Comparison of ENCODE assay signal across 8 mouse cellular contexts in genomic region chr11:43473635-43474224, GRCm38 (mm10). TPM values are rescaled to one million over a fixed set of nuclear protein-coding genes. Genes with fewer than 3 reads are reported as not detected.
DNase-seq lines count a peak whose midpoint lies in the region; ATAC-seq and TF ChIP-seq lines count a peak whose summit lies in the region.

No protein-coding gene starts in this region.

- no peaks in the 10 kb centered on the region for H3K4me1 ChIP-seq in kidney, adult 2 months (ENCODE audit: control insufficient read depth, insufficient read depth, low read length)
- H3K4me1 ChIP-seq in embryonic facial prominence, embryonic 10.5 days: peaks cover 11% of the 10 kb centered on the region
- no peaks in the 10 kb centered on the region; the same call in 1 of the 2 replicates for H3K4me1 ChIP-seq in hindbrain, embryonic 11.5 days (replicated peaks; ENCODE audit: control insufficient read depth, insufficient read depth, low read length)
- H3K4me1 ChIP-seq in midbrain, embryonic 12.5 days: peaks cover 12% of the 10 kb centered on the region

- ATAC-seq in hindbrain, embryonic 11.5 days (ENCODE audit: low FRiP score): peak; percentile 38; the same call in 1 of the 2 replicates
- peak; percentile 59 for ATAC-seq in midbrain, embryonic 12.5 days (ENCODE audit: low FRiP score, low read depth)

- WGBS in kidney, adult 2 months: 51% methylated on average over 15 of the region's 15 CpGs
- WGBS in embryonic facial prominence, embryonic 10.5 days: 59% methylated on average over 15 of the region's 15 CpGs
- 61% methylated on average over 15 of the region's 15 CpGs for WGBS in hindbrain, embryonic 11.5 days
- 55% methylated on average over 15 of the region's 15 CpGs for WGBS in midbrain, embryonic 12.5 days

- H3K9me3 ChIP-seq in embryonic facial prominence, embryonic 10.5 days: no peaks in the 10 kb centered on the region
- H3K9me3 ChIP-seq in hindbrain, embryonic 11.5 days (ENCODE audit: control insufficient read depth, low read length): no peaks in the 10 kb centered on the region
- H3K9me3 ChIP-seq in midbrain, embryonic 12.5 days: no peaks in the 10 kb centered on the region

- no peak for TF ChIP-seq POLR2A in kidney, adult 2 months (IDR thresholded peaks at IDR 0.05; ENCODE audit: low read depth, low read length)

- H3K4me3 ChIP-seq in kidney, adult 2 months (ENCODE audit: insufficient read depth, low read depth, low read length): peak overlapping the region; percentile 22
- peak overlapping the region; percentile 52 for H3K4me3 ChIP-seq in embryonic facial prominence, embryonic 10.5 days
- peak overlapping the region; percentile 19; the same call in 1 of the 2 replicates for H3K4me3 ChIP-seq in hindbrain, embryonic 11.5 days (ENCODE audit: low read depth, low read length)
- peak overlapping the region; percentile 30 for H3K4me3 ChIP-seq in midbrain, embryonic 12.5 days

- H3K27ac ChIP-seq in kidney, adult 2 months (ENCODE audit: insufficient read depth, low read depth, low read length): 0 out of 2 replicates have a peak overlapping the region, but pooled peaks have one; percentile 37
- no peak overlapping the region for H3K27ac ChIP-seq in embryonic facial prominence, embryonic 10.5 days (replicated peaks)
- no peak overlapping the region for H3K27ac ChIP-seq in hindbrain, embryonic 11.5 days (ENCODE audit: low read depth, low read length)
- no peak overlapping the region for H3K27ac ChIP-seq in midbrain, embryonic 12.5 days (replicated peaks)

- no peaks in the 10 kb centered on the region; the same call in 1 of the 2 replicates for H3K27me3 ChIP-seq in kidney, adult 2 months (replicated peaks; ENCODE audit: control insufficient read depth, insufficient read depth, low read length)
- peaks cover 23% of the 10 kb centered on the region for H3K27me3 ChIP-seq in embryonic facial prominence, embryonic 10.5 days (replicated peaks; ENCODE audit: low read depth, poor library complexity, severe bottlenecking)
- H3K27me3 ChIP-seq in hindbrain, embryonic 11.5 days (ENCODE audit: control insufficient read depth, insufficient read depth, low read length): no peaks in the 10 kb centered on the region
- peaks cover 10% of the 10 kb centered on the region for H3K27me3 ChIP-seq in midbrain, embryonic 12.5 days

- TF ChIP-seq CTCF in kidney, adult 2 months (conservative IDR thresholded peaks at IDR 0.05; ENCODE audit: insufficient read depth, insufficient read length, low read depth, low read length): no peak

- 0 out of 2 replicates have a peak overlapping the region, but pooled peaks have one; percentile 1 for H3K9ac ChIP-seq in hindbrain, embryonic 11.5 days (ENCODE audit: low read depth, low read length)
- 0 out of 2 replicates have a peak overlapping the region, but pooled peaks have one; percentile 25 for H3K9ac ChIP-seq in midbrain, embryonic 12.5 days (replicated peaks)

- no peak for DNase-seq in kidney, adult 2 months
- DNase-seq in kidney, adult 11 months: no peak
- DNase-seq in embryonic facial prominence, embryonic 10.5 days (ENCODE audit: low spot score): no peak
- no peak for DNase-seq in hindbrain, embryonic 11.5 days (ENCODE audit: low spot score)
- DNase-seq in urinary bladder, adult 18-20 months (ENCODE audit: low spot score in 2 of 2): no peak
- no peak for DNase-seq in thymus, postnatal 10 days (ENCODE audit: low spot score in 2 of 2)
- no peak for DNase-seq in gastrocnemius, postnatal 10 days

- H3K36me3 ChIP-seq in kidney, adult 2 months (ENCODE audit: control insufficient read depth, insufficient read depth, low read length): no peaks in the 10 kb centered on the region
- no peaks in the 10 kb centered on the region for H3K36me3 ChIP-seq in embryonic facial prominence, embryonic 10.5 days (replicated peaks)
- H3K36me3 ChIP-seq in hindbrain, embryonic 11.5 days (ENCODE audit: control insufficient read depth, insufficient read depth, low read length): no peaks in the 10 kb centered on the region
- H3K36me3 ChIP-seq in midbrain, embryonic 12.5 days: no peaks in the 10 kb centered on the region

- H3K4me2 ChIP-seq in hindbrain, embryonic 11.5 days (replicated peaks; ENCODE audit: low read depth, low read length): peak overlapping the region; percentile 37
- H3K4me2 ChIP-seq in midbrain, embryonic 12.5 days (replicated peaks): peak overlapping the region; percentile 58

RNA-seq across cellular contexts. Expression of gene C1qtnf2, which starts 0.3 kb away (rescaled TPM):
- polyA plus RNA-seq in kidney, adult 2 months (2012; rRNA removed): 15.3 and 15.4 TPM in 2 replicates
- 0.85 and 0.87 TPM in 2 replicates for polyA plus RNA-seq in embryonic facial prominence, embryonic 10.5 days (2016; fragmentation: Nextera tagmentation; extraction: Ambion mirVana)
- 3.2 and 3.3 TPM in 2 replicates for polyA plus RNA-seq in hindbrain, embryonic 11.5 days (2014; fragmentation: Nextera tagmentation; extraction: Ambion mirVana)
- 3.7 and 4.5 TPM in 2 replicates for polyA plus RNA-seq in midbrain, embryonic 12.5 days (2016; fragmentation: Nextera tagmentation; extraction: Ambion mirVana)
- 10 to 100 TPM; 27.9 to 31.1 TPM for total RNA-seq in gastrocnemius, postnatal 10 days (2021)

RNA-seq across cellular contexts. Expression of gene Slu7, which starts 40.2 kb away (rescaled TPM):
- 3.4 and 5.5 TPM in 2 replicates for polyA plus RNA-seq in kidney, adult 2 months (2012; rRNA removed)
- polyA plus RNA-seq in embryonic facial prominence, embryonic 10.5 days (2016; fragmentation: Nextera tagmentation; extraction: Ambion mirVana): 48.5 and 56.7 TPM in 2 replicates
- polyA plus RNA-seq in hindbrain, embryonic 11.5 days (2014; fragmentation: Nextera tagmentation; extraction: Ambion mirVana): 69.7 and 73.6 TPM in 2 replicates
- polyA plus RNA-seq in midbrain, embryonic 12.5 days (2016; fragmentation: Nextera tagmentation; extraction: Ambion mirVana): 66.7 and 73.5 TPM in 2 replicates
- total RNA-seq in gastrocnemius, postnatal 10 days (2021): 10 to 100 TPM; 28.9 to 31.5 TPM

RNA-seq across cellular contexts. Expression of gene Pttg1, which starts 47.7 kb away (rescaled TPM):
- 33.6 and 45.4 TPM in 2 replicates for polyA plus RNA-seq in kidney, adult 2 months (2012; rRNA removed)
- 98.5 and 99.8 TPM in 2 replicates for polyA plus RNA-seq in embryonic facial prominence, embryonic 10.5 days (2016; fragmentation: Nextera tagmentation; extraction: Ambion mirVana)
- polyA plus RNA-seq in hindbrain, embryonic 11.5 days (2014; fragmentation: Nextera tagmentation; extraction: Ambion mirVana): 92.8 and 99.4 TPM in 2 replicates
- 73.3 and 76.1 TPM in 2 replicates for polyA plus RNA-seq in midbrain, embryonic 12.5 days (2016; fragmentation: Nextera tagmentation; extraction: Ambion mirVana)
- total RNA-seq in gastrocnemius, postnatal 10 days (2021): 10 to 100 TPM; 21.9 to 23.3 TPM

RNA-seq across cellular contexts. Expression of gene Ccnjl, which starts 54.9 kb away (rescaled TPM):
- polyA plus RNA-seq in kidney, adult 2 months (2012; rRNA removed): 1.0 and 1.1 TPM in 2 replicates
- polyA plus RNA-seq in embryonic facial prominence, embryonic 10.5 days (2016; fragmentation: Nextera tagmentation; extraction: Ambion mirVana): 37.8 and 39.6 TPM in 2 replicates
- 34.2 and 37.7 TPM in 2 replicates for polyA plus RNA-seq in hindbrain, embryonic 11.5 days (2014; fragmentation: Nextera tagmentation; extraction: Ambion mirVana)
- 32.4 and 32.6 TPM in 2 replicates for polyA plus RNA-seq in midbrain, embryonic 12.5 days (2016; fragmentation: Nextera tagmentation; extraction: Ambion mirVana)
- 1 to 10 TPM; 1.0 to 1.3 TPM for total RNA-seq in gastrocnemius, postnatal 10 days (2021)
